Mouse (Mus musculus): ENCODE measurements at regions not wholly inside any gene's neighbourhood (a gene's known extent, or its start where the extent isn't known, plus 50 kb on each side); places are given as distances from the start of the nearest gene placed in this dataset.

GRCm38 (mm10) chr9:117927466-117927847 is 112.8 kb upstream of the Azi2 start:
- TF ChIP-seq TAL1 (IDR thresholded peaks at IDR 0.05; ENCODE audit: low read length) = no peak
- no peak for TF ChIP-seq GATA1 (IDR thresholded peaks at IDR 0.05; ENCODE audit: low read length)

All from erythroblast, embryonic 14.5 days (primary cell).